Mouse (Mus musculus) C2C12 (cell line): ENCODE measurements around the gene Nptx1.

Experiments used
- CTCF ChIP-seq: IDR thresholded peaks from one replicate; pipeline ENCODE4 v1.5.1; 2011; ENCODE audit not compliant: control insufficient read depth, insufficient read depth, insufficient read length
- FOSL1 ChIP-seq: IDR thresholded peaks from one replicate; pipeline ENCODE4 v1.8.0; 2011; ENCODE audit warnings: mild to moderate bottlenecking, low read length; ENCODE audit not compliant: poor library complexity, insufficient read depth, severe bottlenecking
- MYOD1 ChIP-seq: IDR thresholded peaks from one replicate; pipeline ENCODE4 v1.6.1; 2011; ENCODE audit warnings: low read depth; ENCODE audit not compliant: control insufficient read depth, insufficient read length
- USF1 ChIP-seq: IDR thresholded peaks from one replicate; pipeline ENCODE4 v1.6.1; 2011; ENCODE audit warnings: low read depth, mild to moderate bottlenecking, control low read depth, moderate library complexity

GRCm38 (mm10) chr11:119492830-119493229 is 54.7 kb downstream of the Nptx1 start:
- TF ChIP-seq FOSL1 (no peak), CTCF (no peak), USF1 (no peak), MYOD1 (no peak)
